Mouse (Mus musculus) mesoderm, embryonic 11.5 days (tissue): Measurements from ENCODE around the gene Sv2c.
A peak's percentile ranks its signal among the peaks of the same experiment; 100 is the strongest.
"Not testable (repeated sequence)": the region's sequence is repeated elsewhere in the genome, so short reads cannot be mapped to it uniquely, and the experiment has no call there.

Source experiments
- DNase-seq: peaks from one replicate; pipeline ENCODE4 v3.0.0-alpha.2; 2012; ENCODE audit warnings: low read depth, low spot score

Sv2c gene

DNA sequence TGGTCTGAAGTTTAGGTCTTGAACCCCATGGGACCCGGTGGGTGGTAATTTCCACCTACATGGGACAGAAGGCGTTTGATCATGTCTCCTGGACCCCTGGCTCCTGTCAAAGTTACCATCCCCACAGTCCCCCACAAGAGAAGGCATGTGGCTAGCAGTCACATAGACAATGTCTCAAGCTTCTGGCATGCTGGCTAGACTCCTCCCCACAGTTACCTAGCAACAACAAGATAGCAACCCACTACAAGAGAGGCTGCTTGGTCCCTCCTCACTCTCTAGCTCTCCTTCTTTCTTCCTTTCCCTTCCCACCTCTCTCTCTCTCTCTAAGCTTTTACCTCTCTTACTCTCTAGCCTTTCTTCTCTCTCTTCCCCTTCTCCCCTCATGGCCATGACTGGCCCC is 164.3 kb downstream of the Sv2c start:
- not testable (repeated sequence) for DNase-seq

DNA sequence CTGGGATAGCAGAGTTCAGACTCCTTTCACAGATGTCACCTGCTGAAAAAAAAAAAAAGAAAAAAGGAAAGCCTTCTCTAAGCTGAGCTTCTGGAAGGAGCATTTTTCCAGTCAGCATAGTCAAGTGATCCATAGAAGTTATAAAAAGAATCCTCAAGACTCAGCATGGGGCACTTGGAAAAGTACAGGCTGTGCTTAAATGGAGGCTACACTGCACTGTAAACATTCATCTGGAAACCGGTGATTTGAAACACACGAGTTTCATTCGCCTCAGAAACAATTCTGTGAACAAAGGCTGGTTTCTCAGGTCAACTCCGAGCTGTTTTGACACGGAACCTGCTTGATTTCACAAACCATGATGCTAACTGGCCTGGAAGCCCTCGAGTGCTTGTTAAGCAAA is 165.6 kb downstream of the Sv2c start:
- DNase-seq = no peak

DNA sequence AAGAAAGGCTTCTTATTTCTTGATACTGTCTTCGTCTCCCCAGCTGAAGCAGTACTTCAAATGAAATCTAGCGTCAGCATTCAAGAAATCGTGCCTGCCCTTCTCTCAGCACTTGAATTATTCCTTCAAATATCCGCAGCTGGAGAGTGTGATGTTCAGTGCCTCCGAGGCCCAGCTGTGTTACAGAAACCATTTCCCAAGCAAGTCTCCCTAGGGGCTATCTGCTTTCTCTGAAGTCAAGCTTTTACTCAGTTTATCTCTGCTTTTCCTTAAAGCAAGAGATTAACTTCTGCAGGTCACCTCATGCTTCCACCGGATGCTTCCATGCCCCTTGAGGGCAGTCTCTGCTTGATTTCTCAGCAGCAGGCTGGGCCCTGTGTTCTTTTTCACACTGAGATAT is 166.8 kb downstream of the Sv2c start:
- no peak for DNase-seq

DNA sequence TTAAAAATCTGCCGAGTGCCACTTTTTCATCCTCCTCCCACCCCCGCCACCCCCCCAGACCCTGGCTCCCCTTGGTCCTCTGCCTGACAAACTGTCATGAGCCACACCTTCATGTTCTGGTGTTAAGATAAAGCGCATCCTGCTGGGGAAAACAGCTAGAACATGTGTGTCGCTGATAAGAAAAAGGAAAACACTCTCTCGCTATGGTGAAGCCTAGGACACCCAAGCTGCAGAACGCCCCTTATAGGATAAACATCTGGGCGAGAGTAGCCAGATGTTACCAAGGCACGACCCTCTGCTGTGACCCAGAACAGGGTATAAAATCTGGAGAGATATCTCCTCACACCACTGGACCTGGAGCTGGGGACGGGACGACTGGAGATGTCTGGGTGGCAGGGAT is 167.2 kb downstream of the Sv2c start:
- no peak for DNase-seq

DNA sequence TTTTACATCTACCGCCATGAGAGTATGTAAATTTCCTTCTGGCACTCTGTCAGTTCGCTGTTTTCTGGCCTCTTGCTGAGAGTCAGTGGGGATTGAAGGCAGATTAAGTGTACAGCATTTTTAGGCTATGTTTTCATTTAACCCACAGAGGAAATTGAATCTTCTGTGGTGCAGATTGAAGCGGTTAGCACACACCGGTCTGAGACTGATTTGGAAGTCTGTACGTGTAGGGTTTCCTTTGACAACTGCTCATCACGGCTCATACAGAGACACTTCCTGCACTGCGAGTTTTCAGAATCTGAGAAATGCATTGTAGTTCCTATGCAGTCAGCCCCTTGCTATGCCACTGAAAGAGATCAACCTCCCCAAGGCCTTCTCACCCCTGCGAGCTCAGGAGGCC is 168.2 kb downstream of the Sv2c start:
- no peak for DNase-seq

DNA sequence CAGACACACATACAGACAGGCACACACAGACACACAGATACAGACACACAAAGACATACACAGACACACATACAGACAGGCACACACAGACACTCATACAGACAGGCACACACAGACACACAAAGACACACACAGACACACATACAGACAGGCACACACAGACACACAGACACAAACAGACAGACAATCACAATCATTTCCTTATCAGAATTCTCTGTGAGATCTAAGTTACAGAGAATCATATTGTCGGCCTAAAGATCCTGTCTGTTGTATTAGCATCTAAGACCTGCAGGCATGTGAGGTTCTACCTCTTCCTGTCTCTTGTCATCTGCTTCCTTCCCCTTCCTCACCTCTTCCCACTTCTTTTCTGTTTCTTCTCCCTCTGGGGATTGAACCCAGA is 168.7 kb downstream of the Sv2c start:
- DNase-seq = no peak

DNA sequence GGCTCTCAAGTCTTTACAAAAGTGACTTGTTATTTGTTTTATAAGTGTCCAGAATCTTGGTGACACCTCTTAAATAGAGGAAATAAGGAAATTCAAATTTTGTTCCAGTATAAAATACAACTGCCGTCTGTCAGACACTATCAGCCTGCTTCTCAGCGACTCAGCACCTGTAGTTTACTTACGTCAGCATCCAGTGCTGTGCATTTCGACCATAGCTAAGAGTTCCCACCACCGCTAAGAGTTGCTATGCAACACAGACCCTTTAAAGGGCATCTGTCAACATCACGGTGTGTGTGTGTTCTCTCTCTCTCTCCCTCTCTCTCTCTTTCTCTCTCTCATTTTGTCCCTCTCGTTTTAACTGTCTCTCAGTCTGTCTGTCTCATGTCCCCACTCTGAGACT is 170.5 kb downstream of the Sv2c start:
- DNase-seq = no peak

DNA sequence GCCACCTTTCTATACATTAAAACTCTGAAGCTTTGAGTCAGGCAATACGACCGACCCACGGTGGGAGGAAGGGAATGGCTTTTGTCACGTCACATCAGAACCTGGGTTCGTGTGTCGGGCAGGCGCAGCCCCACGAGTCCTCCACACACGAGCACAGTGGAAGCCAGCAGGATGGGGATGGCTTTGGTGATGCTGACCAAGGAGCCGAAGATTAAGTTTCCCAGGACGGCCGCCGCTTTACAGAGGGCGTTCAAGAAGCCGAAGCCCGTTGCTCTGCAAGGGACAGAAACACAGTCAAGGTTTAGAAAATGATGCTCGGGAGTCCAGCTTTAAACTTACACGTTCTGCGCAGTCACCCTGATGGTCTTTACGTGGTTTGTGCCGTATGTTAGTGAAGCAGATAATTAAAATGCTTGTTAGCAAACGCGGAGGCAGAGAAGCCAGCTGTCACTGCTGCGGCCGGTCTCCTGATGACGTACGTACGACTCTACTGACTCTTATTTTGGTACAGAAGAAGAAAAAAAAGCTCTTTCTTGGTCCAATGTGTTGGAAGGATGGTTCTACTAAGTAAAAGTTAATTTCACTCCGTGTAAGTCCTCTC is 171.1 kb downstream of the Sv2c start:
- no peak for DNase-seq

DNA sequence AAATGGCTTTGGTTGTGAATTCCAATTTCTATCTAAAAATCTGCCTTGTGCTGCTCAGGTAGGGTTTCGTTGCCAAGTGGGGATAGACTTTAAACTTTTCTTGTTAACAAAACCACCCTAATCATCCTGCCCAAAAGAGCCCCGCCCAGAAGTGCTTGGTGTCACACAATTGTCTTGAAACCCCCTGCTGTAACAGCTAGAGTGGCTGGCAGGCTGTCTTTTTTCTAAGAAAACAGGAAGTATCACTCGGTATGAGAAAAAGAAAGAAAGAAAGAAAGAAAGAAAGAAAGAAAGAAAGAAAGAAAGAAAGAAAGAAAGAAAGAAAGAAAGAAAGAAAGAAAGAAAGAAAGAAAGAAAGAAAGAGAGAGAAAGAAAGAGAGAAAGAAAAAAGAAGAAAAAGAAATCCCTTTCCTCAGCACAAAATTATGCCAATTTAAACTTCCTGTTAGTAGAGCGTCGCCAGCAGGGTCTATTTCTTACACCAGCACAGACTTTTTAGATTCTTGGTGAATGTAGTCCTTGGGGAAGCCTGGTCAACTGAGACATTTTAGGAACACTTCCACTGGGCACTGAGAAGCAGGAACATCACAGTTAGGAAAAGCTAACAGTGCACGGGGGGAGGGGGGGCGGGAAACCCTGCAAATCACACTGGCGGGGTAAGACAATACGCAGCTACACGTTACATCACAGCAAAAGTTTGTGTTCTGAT is 171.7 kb downstream of the Sv2c start:
- DNase-seq = no peak

DNA sequence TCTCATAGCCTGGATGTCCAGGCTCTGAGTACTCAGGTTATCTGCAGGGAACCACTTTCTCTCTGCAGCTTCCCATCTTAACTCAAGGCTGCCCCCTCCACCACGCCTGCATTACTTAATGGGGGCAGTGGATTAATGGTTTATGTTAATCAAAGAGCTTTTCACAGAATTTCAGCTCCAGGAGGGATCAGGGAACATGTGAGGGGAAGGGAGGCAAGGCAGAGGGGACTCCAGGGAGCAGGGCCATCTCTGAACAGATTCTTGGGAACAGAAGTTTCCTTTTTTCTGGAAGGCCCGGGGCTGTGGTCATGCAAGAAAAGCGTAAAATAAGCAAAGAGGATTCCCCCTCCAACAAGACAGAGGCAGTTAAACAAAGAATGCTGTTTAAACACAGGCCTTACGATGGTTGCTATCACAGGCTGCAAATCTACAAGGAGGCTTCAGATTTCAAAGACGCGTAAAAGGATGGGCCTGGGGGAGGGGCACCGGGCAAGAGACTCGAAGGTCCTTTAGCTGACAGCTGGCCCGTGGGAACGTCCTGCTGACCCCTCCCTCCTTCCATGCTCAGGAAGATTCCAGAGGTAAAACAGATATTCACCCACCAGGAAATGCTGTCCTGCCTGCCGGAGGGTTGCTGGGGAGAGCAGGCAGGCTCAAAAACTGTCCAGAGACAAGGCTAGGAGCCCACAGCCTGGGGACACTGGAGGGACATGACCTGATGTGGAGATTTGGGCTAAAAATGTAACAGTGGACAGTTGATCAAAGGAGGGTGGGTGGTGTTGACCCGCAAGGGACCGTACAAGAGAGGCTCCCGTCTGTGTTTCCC is 172.5 kb downstream of the Sv2c start:
- peak; percentile 59 for DNase-seq

DNA sequence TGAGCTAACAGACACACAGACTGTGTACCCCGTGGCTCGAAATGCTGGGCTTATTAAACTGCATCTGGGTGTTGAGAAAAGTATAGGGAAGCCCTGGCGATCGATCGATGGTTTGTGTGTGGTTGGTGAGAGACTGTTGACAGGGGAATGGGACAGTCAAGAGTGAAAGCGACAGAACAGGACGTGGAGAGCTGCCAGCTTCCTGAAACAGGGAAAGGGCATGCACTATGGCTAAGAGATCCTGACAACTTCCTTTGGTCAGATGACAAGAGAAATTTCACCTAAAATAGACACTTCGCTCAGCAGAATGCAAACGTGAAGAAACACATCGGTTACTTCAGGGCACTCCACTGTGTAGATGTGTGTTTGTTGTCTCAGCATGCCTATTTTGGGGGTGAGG is 175.2 kb downstream of the Sv2c start:
- DNase-seq = no peak

DNA sequence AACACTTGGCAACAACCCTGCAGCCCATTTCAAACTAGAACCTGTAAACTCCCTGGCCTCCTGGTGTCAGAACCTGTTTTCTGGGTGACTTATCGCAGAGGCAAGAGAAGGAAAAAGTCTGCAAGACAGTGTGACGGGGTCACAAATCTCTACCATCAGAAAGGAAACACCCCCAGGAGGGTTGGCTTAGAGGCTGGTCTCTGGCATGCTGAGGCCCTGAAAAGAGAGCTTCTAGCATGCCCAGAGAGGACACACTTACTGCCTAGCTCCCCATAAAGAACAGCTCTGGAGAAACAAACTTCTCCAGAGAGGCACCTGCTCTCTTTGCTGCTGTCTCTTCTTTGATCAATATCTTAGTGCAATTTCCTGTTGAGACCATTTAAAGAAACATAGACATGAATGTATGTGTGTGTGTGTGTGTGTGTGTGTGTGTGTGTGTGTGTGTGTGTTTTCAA is 176.0 kb downstream of the Sv2c start:
- no peak for DNase-seq

DNA sequence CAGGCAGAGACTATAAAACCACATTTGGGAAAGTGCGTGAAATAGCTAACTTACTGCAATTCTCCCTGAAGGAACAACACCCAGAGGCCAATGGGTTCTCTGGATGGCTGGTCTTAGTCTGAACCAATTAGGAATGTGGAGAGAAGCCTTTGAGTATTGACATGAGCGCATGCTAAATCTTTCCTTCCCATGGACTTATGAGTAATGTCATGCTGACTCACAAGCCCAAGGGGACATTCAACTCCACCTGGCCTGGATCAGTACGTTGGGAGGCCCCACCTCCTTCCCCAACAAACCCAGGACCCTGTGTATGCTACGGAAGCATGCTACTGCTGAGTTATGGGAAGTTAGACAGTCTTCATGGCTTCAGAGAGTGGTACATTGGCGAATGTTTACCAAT is 177.2 kb downstream of the Sv2c start:
- no peak for DNase-seq

DNA sequence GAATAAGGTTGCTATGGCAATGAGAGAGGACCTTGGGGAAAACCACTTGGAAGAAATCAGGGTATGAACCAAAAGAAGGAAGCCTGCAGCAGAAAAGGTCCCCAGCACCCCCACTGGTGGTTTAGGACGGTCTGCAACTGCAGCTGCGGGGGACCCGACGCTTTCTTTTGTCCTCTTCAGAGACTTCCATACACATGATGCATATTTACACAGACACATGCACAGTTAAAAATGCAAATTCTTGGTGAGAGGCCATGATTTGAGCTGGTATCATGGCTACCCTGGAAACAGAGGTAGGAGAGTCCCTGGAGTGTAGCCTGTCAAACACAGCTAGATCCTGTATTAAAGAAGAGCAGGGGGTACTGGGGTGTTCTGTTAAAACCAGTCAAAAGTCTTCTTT is 178.7 kb downstream of the Sv2c start:
- DNase-seq = no peak

DNA sequence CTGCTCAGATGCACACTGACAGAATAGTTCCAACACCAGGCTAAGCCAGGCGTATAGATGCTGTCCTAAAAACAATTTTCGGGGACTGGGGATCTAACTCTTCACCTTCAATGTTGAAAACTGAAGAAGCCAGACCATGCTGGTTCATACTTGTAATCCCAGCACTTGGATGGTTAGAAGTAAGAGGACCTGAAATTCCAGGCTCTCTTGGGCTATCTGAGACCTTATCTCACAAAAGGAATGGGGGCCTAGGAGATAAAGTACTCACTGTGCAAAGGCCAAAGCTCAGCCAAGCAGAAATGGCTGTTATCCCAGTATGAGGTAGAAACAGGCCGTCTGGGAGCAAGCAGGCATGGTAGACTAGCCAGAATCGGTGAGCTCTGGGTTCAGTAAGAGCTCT is 180.1 kb downstream of the Sv2c start:
- no peak for DNase-seq

DNA sequence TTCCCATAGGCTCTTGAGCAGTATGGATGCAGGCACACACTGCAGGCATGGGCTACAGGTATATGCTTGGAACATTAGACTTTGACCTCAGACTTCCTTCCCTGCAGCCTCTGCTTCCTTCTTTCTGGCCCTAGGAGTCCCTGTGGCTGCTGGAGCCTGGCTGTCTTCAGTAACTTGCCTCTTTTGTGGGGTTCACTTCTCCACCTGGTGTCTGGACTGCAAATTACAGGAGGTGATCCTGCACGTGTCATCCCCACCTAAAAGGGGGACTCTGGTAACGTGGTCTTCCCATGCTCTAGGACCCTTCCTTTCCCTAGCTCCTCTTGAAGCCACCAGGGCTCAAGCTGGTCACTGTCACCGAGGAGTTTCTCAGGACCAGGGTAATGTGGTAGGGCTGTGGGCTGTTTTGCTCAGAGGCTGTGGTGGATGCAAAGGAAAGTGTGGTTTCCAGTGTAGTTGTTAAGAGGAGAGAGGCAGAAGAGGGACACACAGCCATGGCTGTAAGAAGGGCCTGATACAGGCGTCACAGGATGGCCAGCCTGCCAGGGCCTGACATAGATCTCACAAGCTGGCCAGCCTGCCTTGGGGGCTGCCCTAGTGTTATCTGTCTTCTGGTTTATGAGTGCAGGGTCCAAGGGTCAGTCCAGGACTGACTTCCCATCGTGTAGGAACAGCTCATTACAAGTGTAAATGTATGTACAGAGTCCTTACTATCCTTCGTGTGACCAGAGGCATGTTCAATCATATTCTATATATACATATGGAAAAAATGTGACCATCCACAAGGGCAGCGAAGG is 181.1 kb downstream of the Sv2c start:
- no peak for DNase-seq

DNA sequence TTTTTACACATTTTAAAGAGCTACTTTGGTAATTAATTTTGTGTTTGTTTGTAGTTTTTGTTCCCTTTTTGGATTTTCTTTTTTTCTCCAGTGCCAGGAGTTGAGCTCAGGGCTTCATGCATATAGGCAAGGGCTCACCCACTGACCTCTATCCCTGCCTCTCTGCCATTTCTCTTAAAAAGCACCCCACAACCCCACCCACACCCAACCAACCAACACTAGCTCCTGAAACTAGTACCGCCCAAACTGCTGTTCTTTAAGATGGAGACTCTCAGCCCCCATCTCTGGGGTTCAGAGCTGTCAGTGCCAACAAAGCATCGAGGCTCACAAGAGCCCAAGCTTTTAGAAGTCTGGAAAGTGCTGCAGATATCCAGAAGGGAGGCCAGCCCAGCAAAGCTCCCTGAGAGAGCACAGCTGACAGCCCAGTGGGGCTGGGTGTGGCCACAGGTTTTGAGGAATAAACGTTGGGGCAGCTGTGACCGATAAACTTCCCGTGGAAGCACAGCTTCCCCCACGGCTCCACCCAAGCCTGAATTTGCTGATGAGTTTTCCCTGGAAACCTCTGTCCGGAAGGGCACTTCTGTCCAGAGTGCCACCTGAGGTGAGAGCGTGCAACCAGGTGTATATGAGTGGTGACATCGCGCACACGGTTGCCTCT is 181.8 kb downstream of the Sv2c start:
- DNase-seq = no peak

DNA sequence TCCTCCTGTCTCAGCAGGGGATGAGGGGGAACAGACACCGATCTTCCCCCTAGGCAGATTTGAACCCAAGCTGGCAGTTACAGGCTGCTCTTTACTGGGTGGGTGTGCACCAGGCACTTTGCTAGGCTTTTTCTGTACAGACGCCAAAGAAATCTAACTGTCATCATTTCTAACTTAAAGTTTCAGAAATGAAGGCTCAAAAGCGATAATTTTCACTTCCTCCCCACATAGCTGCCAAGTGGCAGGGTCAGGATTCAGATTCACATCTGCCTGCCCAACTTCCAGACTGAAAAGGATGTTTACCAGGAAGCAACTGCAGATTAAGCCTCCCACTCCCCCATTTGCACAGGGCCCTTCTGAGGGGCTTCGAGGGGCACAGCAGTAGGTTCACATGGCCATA is 183.0 kb downstream of the Sv2c start:
- no peak for DNase-seq

DNA sequence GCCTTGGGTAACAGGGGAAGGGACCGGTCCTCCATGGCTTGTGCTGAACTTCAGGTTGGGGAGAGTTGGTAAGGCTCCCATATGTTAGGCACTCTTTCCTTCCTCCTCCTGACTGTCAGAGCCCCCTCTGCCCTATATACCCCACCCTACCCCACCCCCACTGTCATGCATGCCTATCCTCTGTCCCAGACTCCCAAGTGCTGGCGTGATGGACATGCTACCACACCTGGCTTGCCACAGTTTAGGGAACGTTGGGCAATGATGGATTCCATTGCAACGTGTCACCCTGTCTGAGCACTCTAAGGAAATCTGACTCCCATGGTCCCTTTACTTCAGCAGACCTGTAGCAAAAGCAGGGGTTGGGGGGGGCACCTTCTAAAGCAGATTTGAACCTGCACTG is 183.6 kb downstream of the Sv2c start:
- DNase-seq = no peak

DNA sequence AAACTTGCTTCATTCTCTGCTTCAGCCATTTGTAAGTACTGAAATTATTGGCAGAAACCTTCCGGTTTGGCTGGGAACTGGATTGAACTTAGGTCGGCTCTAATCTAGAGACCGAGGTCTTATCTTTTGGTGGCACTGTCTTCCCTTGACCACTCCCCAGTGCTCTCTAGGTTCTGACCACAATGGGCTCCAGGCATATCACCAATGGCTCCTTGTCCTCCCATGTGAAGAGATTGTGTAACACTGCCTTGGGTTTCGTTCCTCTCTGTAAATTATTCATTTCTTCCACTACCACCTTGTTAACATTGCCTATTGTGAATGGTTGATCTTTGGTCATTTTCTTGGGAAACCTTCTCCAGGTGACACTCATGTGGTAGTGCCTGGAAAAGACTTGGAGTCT is 184.0 kb downstream of the Sv2c start:
- no peak for DNase-seq

DNA sequence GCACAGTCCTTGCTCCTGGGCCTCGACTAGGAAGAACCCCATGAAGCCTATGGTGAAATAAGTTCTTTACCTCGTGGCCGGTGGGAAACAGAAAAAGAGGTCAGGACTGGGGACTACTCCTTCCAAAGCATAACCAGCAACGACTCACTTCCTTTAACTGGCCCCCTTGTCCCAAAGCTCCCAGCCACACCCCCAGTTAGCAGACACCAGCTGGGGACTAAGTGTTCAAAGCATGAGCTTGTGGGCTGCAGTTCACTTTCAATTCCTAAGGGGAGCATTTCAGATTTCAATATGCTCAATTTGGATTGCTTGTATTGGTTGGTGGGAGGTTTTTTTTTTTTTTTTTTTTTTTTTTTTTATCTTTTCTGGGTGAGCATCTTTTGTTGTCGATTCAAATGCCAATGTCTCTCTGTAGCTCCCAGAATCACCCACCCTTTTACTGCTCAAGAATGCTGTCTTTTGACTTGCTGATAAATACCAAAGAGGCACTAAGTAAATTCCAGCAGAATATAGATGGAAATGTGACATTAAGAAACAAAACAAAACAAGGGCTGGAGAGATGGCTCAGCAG is 186.4 kb downstream of the Sv2c start:
- DNase-seq = no peak
